Comparison of ENCODE assay signal across 8 mouse cellular contexts in genomic region chr10:95898471-95899154, GRCm38 (mm10). TPM values are rescaled to one million over a fixed set of nuclear protein-coding genes. Genes with fewer than 3 reads are reported as not detected.
DNase-seq lines count a peak whose midpoint lies in the region; ATAC-seq and TF ChIP-seq lines count a peak whose summit lies in the region.

No protein-coding gene starts in this region.

- no peaks in the 10 kb centered on the region for H3K27me3 ChIP-seq in spleen, adult 2 months (ENCODE audit: control insufficient read depth, insufficient read depth, low read length)
- H3K27me3 ChIP-seq in kidney, embryonic 14.5 days (ENCODE audit: control insufficient read depth, insufficient read depth, low read length) = no peaks in the 10 kb centered on the region

- H3K27ac ChIP-seq in spleen, adult 2 months (ENCODE audit: insufficient read depth, low read length) = no peak overlapping the region
- no peak overlapping the region for H3K27ac ChIP-seq in kidney, embryonic 14.5 days (ENCODE audit: low read depth, low read length)

- no peak overlapping the region for H3K4me3 ChIP-seq in spleen, adult 2 months (ENCODE audit: extremely low read depth, insufficient read depth, insufficient read length)
- no peak overlapping the region for H3K4me3 ChIP-seq in kidney, embryonic 14.5 days (ENCODE audit: low read length)

- no peak for TF ChIP-seq POLR2A in spleen, adult 2 months (IDR thresholded peaks at IDR 0.05; ENCODE audit: low read depth, low read length)

- 69% methylated on average over 5 of the region's 5 CpGs for WGBS in spleen, adult 2 months
- WGBS in kidney, embryonic 14.5 days = 64% methylated on average over 5 of the region's 5 CpGs

- DNase-seq in frontal cortex, postnatal 14 days (ENCODE audit: low spot score in 2 of 2) = no peak
- DNase-seq in spleen, adult 2 months (ENCODE audit: low read depth in 1 of 2, low spot score in 2 of 2) = peak in 1 of 2 experiments; percentile 13
- DNase-seq in spleen, postnatal 14 days (ENCODE audit: low spot score in 2 of 2) = no peak
- DNase-seq in c-Kit-positive CD71-positive TER-119-positive erythroid progenitor cells, embryonic 14.5 days (ENCODE audit: low spot score) = peak; percentile 15
- no peak for DNase-seq in urinary bladder, postnatal 25 days (ENCODE audit: low spot score)

- TF ChIP-seq CTCF in spleen, adult 2 months (IDR thresholded peaks at IDR 0.05; ENCODE audit: extremely low read depth, insufficient read depth, insufficient read length, insufficient replicate concordance) = peak; percentile 43; the same call in 1 of the 2 replicates

- no peaks in the 10 kb centered on the region for H3K4me1 ChIP-seq in spleen, adult 2 months (ENCODE audit: control insufficient read depth, insufficient read depth, insufficient read length)
- H3K4me1 ChIP-seq in kidney, embryonic 14.5 days (ENCODE audit: control insufficient read depth, insufficient read depth, low read length) = no peaks in the 10 kb centered on the region

- H3K9ac ChIP-seq in kidney, embryonic 14.5 days (ENCODE audit: low read depth, low read length) = no peak overlapping the region

- H3K9me3 ChIP-seq in kidney, embryonic 14.5 days (ENCODE audit: control insufficient read depth, low read length) = no peaks in the 10 kb centered on the region

- H3K36me3 ChIP-seq in spleen, adult 2 months (ENCODE audit: control insufficient read depth, insufficient read depth, low read length) = no peaks in the 10 kb centered on the region
- no peaks in the 10 kb centered on the region for H3K36me3 ChIP-seq in kidney, embryonic 14.5 days (ENCODE audit: control insufficient read depth, insufficient read depth, low read length)

- H3K4me2 ChIP-seq in kidney, embryonic 14.5 days (replicated peaks; ENCODE audit: low read depth, low read length) = no peak overlapping the region

- ATAC-seq in frontal cortex, adult (ENCODE audit: low TSS enrichment) = peak; percentile 42
- ATAC-seq in kidney, embryonic 14.5 days (ENCODE audit: low FRiP score, low TSS enrichment) = peak; percentile 24; the same call in 1 of the 2 replicates
- peak; percentile 80 for ATAC-seq in megakaryocyte progenitor cell, adult 5-6 weeks (replicated peaks; ENCODE audit: poor library complexity)

RNA-seq across cellular contexts. Expression of gene Eea1, which starts 41.8 kb away (rescaled TPM):
- 2.1 and 2.4 TPM in 2 replicates for polyA plus RNA-seq in spleen, adult 2 months (2012; rRNA removed)
- 15.5 and 20.0 TPM in 2 replicates for polyA plus RNA-seq in kidney, embryonic 14.5 days (2014; fragmentation: Nextera tagmentation; extraction: Ambion mirVana)
- 21.5 and 23.7 TPM in 2 replicates for total RNA-seq in megakaryocyte progenitor cell, adult 5-6 weeks (2015)
- 29.2 and 32.3 TPM in 2 replicates for total RNA-seq in megakaryocyte progenitor cell, adult 5-6 weeks (2017)

RNA-seq across cellular contexts. Expression of gene Gm33543, which starts 55.9 kb away (rescaled TPM):
- not detected in 2 replicates for polyA plus RNA-seq in spleen, adult 2 months (2012; rRNA removed)
- polyA plus RNA-seq in kidney, embryonic 14.5 days (2014; fragmentation: Nextera tagmentation; extraction: Ambion mirVana) = not detected in 2 replicates
- total RNA-seq in megakaryocyte progenitor cell, adult 5-6 weeks (2015) = not detected in 2 replicates
- not detected in 2 replicates for total RNA-seq in megakaryocyte progenitor cell, adult 5-6 weeks (2017)

Comparison
In these comparisons a context has a peak if more than half of its experiments do, and no peak if none do; other contexts are left out.
1. ATAC-seq: peak in every context shown above with its lines; median percentile 80 in megakaryocyte progenitor cell, adult 5-6 weeks; 42 in frontal cortex, adult; 24 in kidney, embryonic 14.5 days.